Comparison of ENCODE assay signal across 15 mouse cellular contexts in the genomic region with DNA sequence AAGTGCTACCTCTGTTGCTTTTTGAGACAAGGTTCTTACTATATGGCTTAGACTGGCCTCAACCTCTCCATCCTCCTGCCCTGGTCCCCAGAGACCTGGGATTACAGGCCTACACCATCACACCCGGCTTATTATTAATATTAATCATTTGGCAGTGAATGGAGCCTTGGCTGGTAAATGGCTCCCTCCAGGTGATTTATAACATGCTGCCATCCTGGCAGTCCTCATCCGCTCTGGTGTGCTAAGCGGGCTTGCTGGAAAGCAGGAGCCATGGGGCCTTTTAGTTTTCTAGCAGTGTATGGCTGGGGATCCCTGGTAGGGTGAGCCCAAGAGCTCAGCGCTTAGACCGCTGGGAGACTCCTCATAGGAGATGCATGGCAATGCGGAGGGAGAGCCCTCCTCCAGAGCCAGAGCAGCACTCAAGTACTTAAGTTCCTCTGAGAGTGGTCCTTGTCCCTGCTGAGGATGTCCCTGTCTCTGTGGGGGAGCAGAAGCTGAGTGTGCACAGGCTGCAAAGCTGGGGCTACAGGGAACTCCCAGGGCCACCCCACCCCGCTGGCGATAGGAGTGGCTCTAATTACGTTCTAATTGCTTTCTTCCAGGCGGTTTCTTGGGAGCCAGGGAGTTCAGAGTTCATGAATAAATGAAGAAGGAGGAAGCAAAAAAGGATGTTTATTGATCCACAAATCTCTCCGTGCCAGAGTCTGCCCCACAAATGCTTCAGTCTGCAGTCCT. TPM values are rescaled to one million over a fixed set of nuclear protein-coding genes. Genes with fewer than 3 reads are reported as not detected.
DNase-seq lines count a peak whose midpoint lies in the region; ATAC-seq and TF ChIP-seq lines count a peak whose summit lies in the region.
"Had no signal": no experiment of that assay in that cellular context is flagged by ENCODE, and none has a peak within 500 bp of the region (broad histone marks: within the 10 kb centered on the region; RNA-seq: fewer than 3 reads in every experiment).

No protein-coding gene starts in this region.

- H3K36me3 ChIP-seq in kidney, embryonic 14.5 days (ENCODE audit: control insufficient read depth, insufficient read depth, low read length): no peaks in the 10 kb centered on the region; the same call in 1 of the 2 replicates
- H3K36me3 ChIP-seq in hindbrain, embryonic 11.5 days (ENCODE audit: control insufficient read depth, insufficient read depth, low read length): no peaks in the 10 kb centered on the region
- no peaks in the 10 kb centered on the region for H3K36me3 ChIP-seq in limb, embryonic 11.5 days (ENCODE audit: control insufficient read depth, insufficient read depth, low read length)
- no peaks in the 10 kb centered on the region for H3K36me3 ChIP-seq in small intestine, adult 2 months (ENCODE audit: control insufficient read depth, insufficient read depth, low read length)
- H3K36me3 ChIP-seq: heart, embryonic 13.5 days; liver, embryonic 13.5 days had no signal

- H3K4me3 ChIP-seq in kidney, embryonic 14.5 days (ENCODE audit: low read length): no peak overlapping the region
- no peak overlapping the region for H3K4me3 ChIP-seq in hindbrain, embryonic 11.5 days (ENCODE audit: low read depth, low read length)
- H3K4me3 ChIP-seq in limb, embryonic 11.5 days (ENCODE audit: low read depth, low read length): no peak overlapping the region
- H3K4me3 ChIP-seq in small intestine, adult 2 months (ENCODE audit: low read depth, low read length): no peak overlapping the region
- H3K4me3 ChIP-seq: heart, embryonic 13.5 days; liver, embryonic 13.5 days had no signal

- H3K27me3 ChIP-seq in kidney, embryonic 14.5 days (ENCODE audit: control insufficient read depth, insufficient read depth, low read length): no peaks in the 10 kb centered on the region
- no peaks in the 10 kb centered on the region; the same call in 1 of the 2 replicates for H3K27me3 ChIP-seq in hindbrain, embryonic 11.5 days (ENCODE audit: control insufficient read depth, insufficient read depth, low read length)
- H3K27me3 ChIP-seq in limb, embryonic 11.5 days (ENCODE audit: control insufficient read depth, insufficient read depth, low read length): no peaks in the 10 kb centered on the region
- H3K27me3 ChIP-seq in small intestine, adult 2 months (ENCODE audit: control insufficient read depth, insufficient read depth, low read length): no peaks in the 10 kb centered on the region
- H3K27me3 ChIP-seq: heart, embryonic 13.5 days; liver, embryonic 13.5 days had no signal

- peak; percentile 22 for DNase-seq in kidney, postnatal 10 days
- no peak for DNase-seq in hindbrain, embryonic 11.5 days (ENCODE audit: low spot score)
- DNase-seq in limb, embryonic 11.5 days (ENCODE audit: low spot score): no peak
- no peak for DNase-seq in embryo, embryonic 9.5 days (ENCODE audit: extremely low spot score)
- no peak for DNase-seq in ovary, postnatal 10 days (ENCODE audit: low spot score)
- no peak for DNase-seq in layer of hippocampus, postnatal 25 days (ENCODE audit: extremely low spot score in 1 of 2, low spot score in 1 of 2)
- DNase-seq: adrenal gland, postnatal 14 days; cerebellum, adult 18-20 months; kidney, adult 9 months; liver, embryonic 13.5 days; lung, postnatal 4 days; right cerebral cortex, postnatal 25 days had no signal

- no peak for TF ChIP-seq CTCF in small intestine, adult 2 months (IDR thresholded peaks at IDR 0.05; ENCODE audit: extremely low read depth, insufficient read length, insufficient replicate concordance, low read depth, low read length)

- H3K4me2 ChIP-seq in kidney, embryonic 14.5 days (replicated peaks; ENCODE audit: low read depth, low read length): no peak overlapping the region
- H3K4me2 ChIP-seq in hindbrain, embryonic 11.5 days (replicated peaks; ENCODE audit: low read depth, low read length): 0 out of 2 replicates have a peak overlapping the region, but pooled peaks have one; percentile 14
- no peak overlapping the region for H3K4me2 ChIP-seq in limb, embryonic 11.5 days (ENCODE audit: low read depth, severe bottlenecking)
- H3K4me2 ChIP-seq: heart, embryonic 13.5 days; liver, embryonic 13.5 days had no signal

- no peak for TF ChIP-seq POLR2A in small intestine, adult 2 months (IDR thresholded peaks at IDR 0.05; ENCODE audit: low read depth, low read length)

- H3K4me1 ChIP-seq in kidney, embryonic 14.5 days (ENCODE audit: control insufficient read depth, insufficient read depth, low read length): peaks cover 16% of the 10 kb centered on the region
- H3K4me1 ChIP-seq in hindbrain, embryonic 11.5 days (replicated peaks; ENCODE audit: control insufficient read depth, insufficient read depth, low read length): peaks cover 19% of the 10 kb centered on the region
- H3K4me1 ChIP-seq in limb, embryonic 11.5 days (ENCODE audit: control insufficient read depth, insufficient read depth, low read length): peaks cover 10% of the 10 kb centered on the region
- H3K4me1 ChIP-seq in small intestine, adult 2 months (ENCODE audit: control insufficient read depth, insufficient read depth, insufficient read length, low read length): peaks cover 28% of the 10 kb centered on the region
- H3K4me1 ChIP-seq: liver, embryonic 13.5 days had no signal

- H3K27ac ChIP-seq in kidney, embryonic 14.5 days (ENCODE audit: low read depth, low read length): no peak overlapping the region
- H3K27ac ChIP-seq in hindbrain, embryonic 11.5 days (ENCODE audit: low read depth, low read length): peak overlapping the region; percentile 71
- H3K27ac ChIP-seq in limb, embryonic 11.5 days (replicated peaks; ENCODE audit: low read depth, low read length): no peak overlapping the region
- peak overlapping the region; percentile 88 for H3K27ac ChIP-seq in small intestine, adult 2 months (ENCODE audit: insufficient read depth, low read depth, low read length)
- H3K27ac ChIP-seq: heart, embryonic 13.5 days; liver, embryonic 13.5 days had no signal

- H3K9ac ChIP-seq in kidney, embryonic 14.5 days (ENCODE audit: low read depth, low read length): no peak overlapping the region
- no peak overlapping the region for H3K9ac ChIP-seq in hindbrain, embryonic 11.5 days (ENCODE audit: low read depth, low read length)
- peak overlapping the region; percentile 14; the same call in 1 of the 2 replicates for H3K9ac ChIP-seq in limb, embryonic 11.5 days (ENCODE audit: low read length)
- H3K9ac ChIP-seq: heart, embryonic 13.5 days; liver, embryonic 13.5 days had no signal

- no peak for ATAC-seq in kidney, embryonic 14.5 days (ENCODE audit: low FRiP score, low TSS enrichment)
- ATAC-seq in hindbrain, embryonic 11.5 days (ENCODE audit: low FRiP score): no peak
- no peak for ATAC-seq in limb, embryonic 11.5 days (ENCODE audit: insufficient number of reproducible peaks, low FRiP score, low TSS enrichment, low read depth)

- H3K9me3 ChIP-seq in kidney, embryonic 14.5 days (ENCODE audit: control insufficient read depth, low read length): no peaks in the 10 kb centered on the region
- H3K9me3 ChIP-seq in hindbrain, embryonic 11.5 days (ENCODE audit: control insufficient read depth, low read length): no peaks in the 10 kb centered on the region
- no peaks in the 10 kb centered on the region for H3K9me3 ChIP-seq in limb, embryonic 11.5 days (ENCODE audit: control insufficient read depth, low read length)
- H3K9me3 ChIP-seq: heart, embryonic 13.5 days; liver, embryonic 13.5 days had no signal

- 35% methylated on average over 11 of the region's 11 CpGs for WGBS in kidney, embryonic 14.5 days
- 57% methylated on average over 11 of the region's 11 CpGs for WGBS in hindbrain, embryonic 11.5 days
- 40% methylated on average over 11 of the region's 11 CpGs for WGBS in limb, embryonic 11.5 days
- 11% methylated on average over 11 of the region's 11 CpGs for WGBS in small intestine, adult 2 months

RNA-seq across cellular contexts. Expression of gene Nkain1, which starts 13.2 kb away (rescaled TPM):
- 6.7 and 17.2 TPM in 2 replicates for polyA plus RNA-seq in kidney, embryonic 14.5 days (2014; fragmentation: Nextera tagmentation; extraction: Ambion mirVana)
- 21.6 and 27.4 TPM in 2 replicates for polyA plus RNA-seq in hindbrain, embryonic 11.5 days (2014; fragmentation: Nextera tagmentation; extraction: Ambion mirVana)
- polyA plus RNA-seq in limb, embryonic 11.5 days (2014; fragmentation: Nextera tagmentation; extraction: Ambion mirVana): 8.8 and 8.9 TPM in 2 replicates
- polyA plus RNA-seq in small intestine, adult 2 months (2012; rRNA removed): 3.3 and 8.2 TPM in 2 replicates
- total RNA-seq in layer of hippocampus, postnatal 25 days (2021): 10 to 100 TPM; 37.1 to 47.1 TPM
- polyA plus RNA-seq: liver, embryonic 13.5 days had no signal

Comparison
In these comparisons a context has a peak if more than half of its experiments do, and no peak if none do; other contexts are left out.
1. H3K27ac ChIP-seq: peak in hindbrain, embryonic 11.5 days (single experiment) and small intestine, adult 2 months (single experiment); none in kidney, embryonic 14.5 days (single experiment) and limb, embryonic 11.5 days (single experiment).